Mouse (Mus musculus) layer of hippocampus, adult 9-10 months (tissue): ENCODE data around the gene Gm9970.

ENCODE experiments used
- DNase-seq: peaks from one replicate; pipeline ENCODE4 v3.0.0; 2022; ENCODE audit warnings: low spot score

The Gm9970 gene

DNA sequence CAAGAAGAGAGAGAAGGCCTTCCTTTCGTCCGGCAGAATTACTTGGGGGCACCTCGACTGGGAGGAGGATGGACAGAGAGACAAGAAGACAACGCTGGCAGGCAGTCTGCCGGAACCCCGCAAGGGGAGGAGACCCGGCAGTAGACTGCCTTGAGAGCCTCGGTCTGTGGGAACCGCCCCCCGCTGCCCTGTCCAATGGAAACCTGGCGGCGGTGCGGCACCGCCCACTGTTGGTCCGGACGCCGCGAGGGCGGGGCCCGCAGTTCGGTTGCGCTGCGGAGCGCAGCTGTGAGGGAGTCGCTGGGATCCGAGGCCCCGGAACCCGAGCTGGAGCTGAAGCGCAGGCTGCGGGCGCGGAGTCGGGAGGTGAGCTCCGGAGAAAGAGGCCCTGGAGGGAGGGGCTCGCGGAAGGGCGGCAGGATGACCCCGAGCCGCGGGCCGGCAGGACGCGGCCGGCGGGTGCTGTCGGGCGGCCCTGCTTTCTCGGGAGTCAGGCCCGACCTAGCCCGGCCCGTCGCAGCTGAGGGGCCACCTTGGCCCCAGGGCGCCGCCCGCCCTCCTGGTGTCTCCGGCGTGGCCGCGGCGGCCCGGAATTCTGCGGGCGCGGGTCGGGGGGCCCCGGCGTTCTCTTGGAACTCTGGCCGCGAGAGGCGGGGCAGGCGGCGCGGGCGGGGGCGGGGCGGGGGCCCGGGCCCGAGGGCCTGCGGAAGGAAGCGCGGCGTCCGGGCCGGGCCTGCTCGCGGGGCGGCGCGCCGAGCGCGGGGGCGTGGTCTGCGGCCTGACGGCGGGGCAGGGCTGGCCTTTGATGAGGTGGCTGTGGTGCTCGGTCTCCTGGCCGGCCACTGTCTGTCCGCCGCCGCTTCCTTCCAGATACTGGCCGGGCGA is at the start of gene Gm9970, which contains the start of gene Nrbp1:
Gene Gm9970 (minus strand): TSS at position 596 of the 885 bp plus-strand sequence.
Gene Nrbp1 (plus strand): TSS at position 228 of the 885 bp plus-strand sequence.
- peak; percentile 83 for DNase-seq

DNA sequence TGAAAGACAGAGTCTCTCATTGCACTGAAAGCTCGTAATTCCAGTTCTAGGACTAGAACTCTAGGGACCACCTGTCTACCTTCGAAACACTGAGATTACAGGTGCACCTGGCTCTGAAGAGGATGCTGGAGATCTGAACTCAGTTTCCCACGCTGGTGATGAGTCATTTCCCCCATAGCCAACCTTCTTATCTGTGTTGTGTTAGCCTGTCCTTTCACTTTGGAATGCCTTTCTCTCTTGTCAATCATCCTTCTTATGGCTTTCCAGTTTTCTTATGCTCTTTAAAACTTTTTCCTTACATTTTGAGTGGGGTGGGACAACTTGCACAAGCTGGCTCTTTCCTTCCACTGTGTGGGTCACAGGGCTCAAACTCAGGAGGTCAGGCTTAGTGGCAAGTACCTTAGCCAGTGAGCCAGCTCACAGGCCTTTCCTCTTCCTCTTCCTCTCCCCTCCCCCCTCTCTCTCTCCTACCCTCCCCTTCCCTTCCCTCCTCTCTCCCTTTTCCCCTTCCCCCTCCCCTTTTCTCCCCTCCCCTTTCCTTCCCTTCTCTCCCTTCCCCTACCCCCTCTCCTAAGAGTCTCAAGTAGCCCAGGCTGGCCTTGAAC is 48.7 kb upstream of the Gm9970 start:
- DNase-seq: no peak

DNA sequence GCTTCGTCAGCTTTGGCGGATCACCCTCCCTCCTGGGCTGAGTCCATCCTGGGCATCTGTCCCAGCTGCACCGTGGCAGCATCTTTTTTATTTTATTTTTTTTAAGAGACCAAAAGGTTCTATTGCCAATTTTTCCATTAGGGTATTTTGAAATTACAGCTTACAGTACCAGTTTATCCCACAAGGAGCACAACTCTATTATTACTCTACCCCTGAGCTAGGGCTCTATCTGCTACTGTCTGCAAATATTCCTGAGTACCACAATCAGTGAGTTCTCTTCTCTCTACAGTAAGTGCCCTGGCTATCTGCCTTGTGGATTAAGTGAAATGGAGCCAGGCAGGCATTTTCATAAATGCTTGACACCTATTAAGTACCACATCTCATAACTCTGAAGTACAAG is 47.6 kb upstream of the Gm9970 start:
- no peak for DNase-seq

DNA sequence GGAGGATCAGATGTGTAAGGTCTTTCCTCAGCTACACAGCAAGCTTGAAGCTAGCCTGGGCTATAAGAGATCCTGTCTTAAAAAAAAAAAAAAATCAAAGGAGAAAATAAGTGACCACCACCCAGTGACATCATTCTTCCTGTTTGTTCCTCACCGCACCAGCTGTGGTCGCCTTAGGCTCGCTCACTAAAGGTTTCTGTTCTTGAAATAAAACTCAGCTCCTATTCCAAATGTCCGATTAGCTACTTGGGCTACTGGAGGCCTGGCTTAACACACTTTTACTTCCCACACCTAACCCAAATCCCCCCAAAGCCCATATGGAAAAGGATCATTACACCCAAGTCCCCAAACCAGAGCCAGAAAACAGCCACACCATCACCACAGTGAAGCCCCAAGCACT is 47.2 kb upstream of the Gm9970 start:
- DNase-seq: no peak

DNA sequence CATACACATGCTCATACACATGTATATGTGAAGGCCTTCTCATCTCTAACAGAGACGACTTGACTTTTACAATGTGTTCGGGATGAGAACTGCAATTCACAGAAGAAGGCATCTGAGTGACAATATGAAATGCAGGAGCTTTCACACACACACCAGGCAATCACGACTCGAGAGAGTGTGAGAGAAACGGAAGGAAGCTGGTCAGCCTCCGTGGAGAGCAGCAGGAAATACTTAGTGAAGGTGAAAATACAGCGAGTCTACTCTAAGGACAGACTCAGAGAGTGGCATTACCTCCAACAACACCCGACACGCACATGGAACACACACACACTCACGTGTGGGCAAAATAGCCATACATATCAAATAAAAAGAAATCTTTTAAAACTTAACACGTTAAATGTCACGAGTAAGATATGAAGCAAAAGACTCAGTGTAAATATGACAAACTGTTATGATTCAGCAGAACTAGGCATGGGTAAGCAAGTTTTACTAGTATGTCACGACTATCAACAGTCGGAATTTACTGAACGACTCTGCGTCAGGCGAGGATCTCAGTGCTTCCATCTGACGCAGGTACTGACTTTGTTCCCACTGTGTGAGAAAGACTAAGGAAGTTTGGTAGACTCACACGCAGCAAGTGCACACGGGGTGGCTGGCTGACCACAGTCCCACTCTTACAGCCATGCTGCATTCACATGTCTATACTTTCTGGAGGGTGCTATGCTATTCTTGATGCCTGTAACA is 38.4 kb upstream of the Gm9970 start:
- DNase-seq: no peak

DNA sequence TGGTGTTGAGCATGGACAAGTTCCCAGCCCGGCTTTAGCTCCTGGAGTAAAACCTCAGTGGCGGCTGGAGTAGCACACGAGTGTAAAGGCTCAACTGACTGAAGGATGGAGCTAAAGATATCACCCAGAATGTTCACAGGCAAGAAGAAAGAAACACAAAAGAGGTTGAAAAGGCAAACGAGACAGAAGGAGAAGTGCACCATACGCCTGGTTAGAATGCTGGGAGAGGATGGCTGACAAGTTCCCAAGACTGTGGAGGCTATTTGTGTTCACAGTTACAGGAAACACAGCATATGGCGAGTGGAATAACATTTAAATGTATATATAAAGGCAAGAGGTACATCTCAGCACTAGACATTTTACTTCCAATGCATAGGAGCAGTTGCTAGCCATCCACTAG is 32.0 kb upstream of the Gm9970 start:
- DNase-seq: no peak

DNA sequence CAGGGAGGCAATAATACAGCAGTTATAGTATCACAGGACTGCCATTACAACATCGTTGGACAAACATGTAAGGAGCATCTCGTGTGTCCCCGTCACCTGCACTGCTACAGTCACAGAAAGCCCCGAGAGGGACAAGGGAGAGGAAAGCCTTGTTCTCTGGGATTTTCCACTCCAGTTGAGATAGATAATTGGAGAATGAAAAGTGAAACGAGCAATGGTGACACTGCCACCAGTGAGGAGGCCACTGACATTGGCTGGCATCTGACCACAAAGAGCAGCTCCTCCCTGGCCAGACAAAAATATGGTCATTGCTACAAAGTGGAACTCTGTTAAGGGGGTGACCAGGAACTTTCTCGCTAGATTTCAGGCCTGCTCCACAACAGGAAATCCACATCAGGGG is 26.7 kb upstream of the Gm9970 start:
- DNase-seq: no peak

DNA sequence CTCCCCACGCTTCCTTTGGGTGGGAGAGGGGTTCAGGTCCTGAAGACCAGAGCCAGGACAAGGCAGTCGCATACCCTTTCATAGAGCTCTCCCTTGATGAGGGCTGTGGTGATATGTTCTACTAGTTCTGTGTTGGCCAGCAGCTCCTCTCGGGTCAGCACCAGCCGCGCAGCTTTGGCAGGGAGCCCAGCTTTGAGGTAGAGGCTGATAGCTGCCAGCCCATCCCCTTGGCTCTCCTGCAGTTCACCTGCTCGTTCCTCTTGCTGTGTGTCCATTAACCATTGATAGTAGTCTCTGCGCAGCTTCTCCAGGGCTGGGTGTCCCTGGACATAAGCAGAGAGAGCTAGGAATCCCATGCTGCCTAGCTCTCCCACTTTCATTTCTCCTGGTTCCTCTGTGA is 25.1 kb upstream of the Gm9970 start:
- no peak for DNase-seq

DNA sequence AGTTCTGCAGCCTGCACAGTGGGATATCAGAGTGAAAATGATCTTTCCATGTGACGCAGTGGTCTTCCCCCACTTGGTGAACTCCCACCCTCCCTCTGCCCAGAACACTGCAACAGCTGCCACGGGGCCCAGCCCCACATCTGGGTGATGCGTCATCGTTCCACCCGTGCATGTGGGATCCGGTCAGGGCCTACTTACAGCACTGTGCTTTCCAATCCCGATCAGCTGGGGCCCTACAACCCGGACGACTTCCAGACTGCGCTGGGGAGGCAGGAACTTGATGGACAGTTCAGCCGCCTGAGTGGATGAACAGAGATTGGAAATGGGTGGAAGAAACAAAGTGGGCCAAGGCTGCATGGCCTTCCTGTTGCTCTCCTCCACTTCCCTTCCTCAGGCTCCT is 16.6 kb upstream of the Gm9970 start:
- DNase-seq: no peak

DNA sequence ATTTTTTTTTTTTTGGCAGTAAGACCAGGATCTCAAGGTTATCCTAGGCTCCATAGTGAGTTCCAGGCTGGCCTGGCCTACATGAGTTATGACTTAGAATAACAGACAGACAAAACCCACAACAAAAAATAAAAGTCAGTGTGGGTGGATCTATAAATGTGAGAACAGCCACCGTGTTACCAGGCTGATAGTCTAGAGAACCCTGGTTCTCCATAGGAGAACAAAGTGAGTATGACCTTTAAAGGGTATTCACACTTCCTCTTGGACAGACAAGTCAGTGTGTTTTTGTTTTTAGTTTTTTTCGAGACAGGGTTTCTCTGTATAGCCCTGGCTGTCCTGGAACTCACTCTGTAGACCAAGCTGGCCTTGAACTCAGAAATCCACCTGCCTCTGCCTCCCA is 14.9 kb upstream of the Gm9970 start:
- no peak for DNase-seq

DNA sequence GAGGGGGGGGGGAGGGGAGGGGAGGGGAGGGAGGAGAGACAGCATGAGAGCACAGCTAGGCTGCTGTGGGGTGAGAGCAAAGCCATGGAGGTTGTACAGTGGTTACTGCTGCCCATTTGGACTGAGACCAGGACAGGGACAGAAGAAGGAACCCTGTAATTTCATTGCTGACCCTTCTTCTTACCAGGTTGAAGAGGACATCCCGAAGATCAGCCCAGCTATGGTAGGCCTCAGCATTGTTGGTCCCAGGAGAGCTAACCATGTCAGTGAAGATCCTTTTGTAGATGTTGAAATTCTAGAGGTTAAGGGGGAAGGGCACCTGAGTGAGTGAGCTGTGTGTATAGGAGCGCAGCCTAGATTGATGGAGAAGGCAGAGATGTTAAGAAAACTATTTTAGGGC is 14.3 kb upstream of the Gm9970 start:
- DNase-seq: no peak

DNA sequence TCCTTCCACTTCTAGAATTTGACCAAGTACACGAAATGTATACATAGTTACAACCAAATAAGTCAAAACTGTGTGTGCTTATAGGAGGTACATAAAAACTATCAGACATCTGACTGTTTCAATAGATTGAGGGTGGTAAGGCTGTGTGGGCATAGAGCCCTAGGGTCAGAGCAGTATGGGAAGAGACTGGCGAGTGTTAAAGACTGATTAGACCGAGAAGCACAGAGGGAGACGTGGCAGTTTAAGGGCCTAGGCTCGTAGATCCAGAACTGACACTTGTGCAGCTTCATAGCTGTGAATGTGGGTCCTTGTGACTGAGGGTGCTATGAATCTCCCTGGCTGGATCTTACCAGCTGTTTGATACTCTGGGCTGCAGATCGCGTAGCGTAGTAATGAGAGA is 13.9 kb upstream of the Gm9970 start:
- DNase-seq: no peak

DNA sequence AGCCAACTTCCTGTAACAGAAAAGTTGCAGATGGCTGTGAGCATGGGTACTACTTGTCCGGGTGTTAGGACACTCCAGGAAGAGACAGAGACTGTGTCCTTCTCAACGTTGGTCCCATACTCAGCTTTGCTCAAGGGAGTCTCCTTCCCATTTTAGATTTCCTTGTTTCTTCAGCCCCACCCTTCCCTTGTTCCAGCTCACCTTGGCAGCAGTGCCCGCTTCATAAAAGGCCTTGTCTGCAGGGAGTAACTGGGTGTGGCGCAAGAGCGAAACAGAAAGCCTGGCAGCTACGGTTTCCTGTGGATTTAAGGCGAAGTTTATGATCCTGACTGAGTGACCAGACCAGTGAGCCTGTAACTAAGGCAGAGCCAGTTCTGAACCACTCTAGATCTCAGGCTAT is 13.4 kb upstream of the Gm9970 start:
- DNase-seq: no peak

DNA sequence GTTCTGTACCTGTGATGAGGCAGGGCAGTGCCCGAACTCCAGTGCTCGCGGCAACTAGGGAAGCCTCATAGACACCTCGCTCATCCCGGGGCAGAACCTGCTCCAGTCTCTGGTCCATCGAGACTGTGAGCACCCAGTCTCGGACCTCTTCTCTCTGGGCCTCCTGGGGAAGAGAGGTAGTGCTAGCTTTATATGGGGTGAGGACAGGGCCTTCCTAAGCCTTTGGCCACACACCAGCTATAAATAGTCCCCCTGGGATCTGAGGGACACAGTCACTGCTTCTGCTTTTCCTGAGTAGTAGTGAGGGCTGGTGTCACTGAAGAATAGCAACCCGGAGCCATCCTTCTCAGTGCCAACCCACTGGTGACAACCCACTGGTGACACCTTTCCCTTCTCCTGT is 12.8 kb upstream of the Gm9970 start:
- no peak for DNase-seq

DNA sequence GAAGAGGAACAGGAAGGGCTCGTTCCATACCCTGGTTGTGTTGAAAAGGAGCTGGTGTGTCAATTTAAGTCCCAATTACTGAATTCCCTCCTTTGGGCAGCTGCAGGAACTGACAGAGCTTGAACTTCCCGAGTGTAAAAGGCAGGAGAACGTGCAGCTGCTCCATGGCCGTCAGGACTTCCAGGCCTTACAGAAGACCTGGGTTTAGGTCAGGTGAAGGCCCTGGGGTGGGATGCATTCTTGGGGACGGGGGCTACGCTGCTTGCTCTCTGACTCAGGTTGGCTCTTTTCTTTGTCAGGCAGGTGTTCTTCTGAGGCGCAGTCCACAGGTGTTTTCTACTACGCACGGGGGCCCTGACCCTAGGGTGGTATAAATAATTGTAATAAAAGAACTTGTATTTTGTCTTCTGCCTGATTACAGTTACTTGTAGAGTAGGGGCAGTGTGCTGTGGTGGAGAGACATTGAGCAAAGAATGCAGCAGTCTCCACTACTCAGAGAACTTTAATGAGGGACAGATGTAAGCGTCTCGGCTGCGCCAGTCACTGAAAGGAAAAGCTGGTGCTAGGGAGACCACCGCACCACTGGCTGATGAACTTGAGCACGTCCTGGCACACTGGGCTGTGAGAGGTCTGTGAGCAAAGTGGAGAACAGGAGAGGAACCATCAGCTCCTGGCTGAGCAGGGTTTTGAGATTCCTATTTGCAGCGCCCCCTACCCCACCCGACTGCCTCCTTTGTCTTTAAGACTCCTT is 11.9 kb upstream of the Gm9970 start:
- no peak for DNase-seq

DNA sequence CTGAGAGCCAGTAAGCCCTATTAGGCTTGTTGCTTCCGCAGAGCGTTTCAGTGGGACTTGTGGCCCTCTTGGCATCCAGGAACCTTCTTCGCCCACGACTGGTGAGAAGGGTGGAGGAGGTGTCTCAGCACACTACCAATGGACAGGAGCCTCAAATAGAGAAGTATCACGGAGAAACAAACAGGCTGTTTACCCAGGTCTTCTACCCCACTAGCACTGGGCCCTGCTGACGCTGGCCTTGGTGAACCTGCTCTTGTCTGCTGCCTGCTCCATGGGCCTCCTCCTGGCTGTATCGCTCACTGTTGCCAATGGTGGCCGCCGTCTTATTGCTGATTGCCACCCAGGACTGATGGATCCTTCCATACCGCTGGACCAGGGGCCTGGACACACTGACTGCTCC is 11.1 kb upstream of the Gm9970 start:
- DNase-seq: no peak

DNA sequence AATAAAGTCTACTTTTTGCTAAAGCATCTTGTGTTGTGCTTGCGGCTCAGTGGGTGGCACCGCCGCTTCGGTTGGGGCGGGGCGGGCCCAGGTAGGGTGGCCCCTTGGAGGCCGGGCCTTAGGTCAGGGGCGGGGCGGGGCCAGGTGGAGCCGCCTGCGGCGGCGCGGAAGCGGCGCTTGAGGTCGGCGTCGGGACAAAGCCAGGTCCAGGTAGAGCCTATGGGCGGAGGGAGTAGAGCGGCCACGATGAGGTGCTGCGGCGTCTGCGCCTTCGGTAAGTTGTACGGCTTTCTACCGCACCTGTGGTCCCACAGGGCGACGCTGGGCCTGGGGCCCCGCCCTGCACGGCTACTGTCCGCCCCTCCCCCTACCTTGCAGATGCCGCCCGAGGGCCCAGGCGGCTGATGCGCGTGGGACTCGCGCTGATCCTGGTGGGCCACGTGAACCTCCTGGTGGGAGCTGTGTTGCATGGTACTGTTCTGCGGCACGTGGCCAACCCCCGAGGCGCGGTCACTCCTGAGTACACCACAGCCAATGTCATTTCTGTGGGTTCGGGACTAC is 10.6 kb upstream of the Gm9970 start, which contains the start of gene Krtcap3:
Gene Krtcap3 (plus strand): TSS at position 151 of the 561 bp plus-strand sequence.
- no peak for DNase-seq

DNA sequence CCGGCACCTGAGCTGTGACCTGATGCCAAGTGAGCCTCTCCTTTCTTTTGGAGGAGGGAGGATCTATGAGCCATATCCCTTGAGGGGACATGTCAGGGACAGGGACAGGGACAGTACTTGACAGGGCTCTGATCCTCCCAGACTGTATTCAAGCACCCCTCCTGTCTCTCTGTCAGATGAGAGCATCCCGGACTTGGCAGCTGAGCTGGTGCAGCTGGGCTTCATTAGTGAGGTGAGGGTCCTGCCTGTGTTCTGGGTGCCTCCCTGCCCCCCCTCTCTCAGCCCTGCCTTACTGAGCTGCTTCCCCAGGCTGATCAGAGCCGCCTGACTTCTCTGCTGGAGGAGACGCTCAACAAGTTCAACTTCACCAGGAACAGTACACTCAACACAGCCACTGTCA is 9.7 kb upstream of the Gm9970 start:
- DNase-seq: no peak

DNA sequence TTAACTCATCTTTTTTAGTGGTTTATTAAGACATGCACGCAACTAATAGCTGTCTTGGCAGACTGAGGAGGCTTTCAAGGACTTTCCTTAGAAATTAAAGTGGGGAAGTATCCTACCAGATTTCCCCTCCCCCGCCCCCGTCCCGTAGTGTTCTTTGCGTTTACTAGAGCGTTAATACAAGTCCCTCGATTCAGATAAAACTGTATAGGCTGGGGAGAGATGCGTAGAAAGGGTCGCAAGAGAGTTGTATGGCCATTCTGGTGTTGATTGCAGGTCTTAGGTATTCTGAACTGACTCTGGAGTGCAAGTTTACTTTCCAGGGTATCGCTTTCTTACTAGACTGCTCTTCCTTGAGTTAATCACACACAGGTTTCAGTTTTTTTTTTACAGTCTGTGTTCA is 1.2 kb upstream of the Gm9970 start:
- no peak for DNase-seq

DNA sequence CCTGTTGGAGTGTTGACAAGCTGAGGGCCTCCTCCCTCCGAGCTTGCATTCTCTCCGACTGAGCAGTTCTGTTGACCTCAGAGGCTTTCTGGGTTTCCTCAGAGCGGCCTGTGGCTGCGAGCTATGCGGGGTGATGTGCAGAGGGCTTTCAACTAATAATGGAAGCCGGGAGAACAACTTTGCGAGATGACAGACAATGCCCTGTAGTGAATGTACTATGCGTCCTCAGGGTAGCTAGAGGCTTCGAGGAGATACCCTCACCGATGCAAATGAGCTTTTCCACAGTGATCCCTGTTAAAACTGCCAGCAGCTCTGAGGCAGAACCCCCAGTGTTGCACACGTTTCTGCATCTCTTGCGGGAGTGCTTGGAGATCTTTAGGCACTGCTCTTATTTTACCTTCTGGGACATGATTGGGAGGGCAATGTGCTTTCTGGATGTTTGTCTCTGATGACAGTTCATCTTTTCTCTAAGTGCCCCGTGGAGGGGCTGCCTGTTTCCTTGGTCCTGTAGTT is 546 bp upstream of the Gm9970 start:
- no peak for DNase-seq

DNA sequence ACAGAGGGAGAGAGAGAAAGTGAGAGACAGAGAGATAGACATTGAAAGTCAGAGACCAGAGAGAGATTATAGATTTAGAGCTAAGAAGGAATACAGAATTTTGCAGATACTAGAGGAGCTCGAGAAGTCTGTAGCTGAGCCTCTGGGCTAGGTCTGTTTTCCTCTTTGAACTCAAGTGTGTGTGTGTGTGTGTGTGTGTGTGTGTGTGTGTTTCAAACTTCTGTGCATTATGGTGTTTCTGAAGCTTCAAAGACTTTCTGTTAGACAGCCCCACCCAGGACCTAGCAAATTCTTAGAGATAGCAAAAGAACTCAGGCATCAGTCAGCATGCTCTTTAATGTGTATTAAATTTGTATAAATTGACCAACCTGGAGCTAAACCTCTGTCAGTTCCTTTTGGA is 14.4 kb downstream of the Gm9970 start:
- no peak for DNase-seq

DNA sequence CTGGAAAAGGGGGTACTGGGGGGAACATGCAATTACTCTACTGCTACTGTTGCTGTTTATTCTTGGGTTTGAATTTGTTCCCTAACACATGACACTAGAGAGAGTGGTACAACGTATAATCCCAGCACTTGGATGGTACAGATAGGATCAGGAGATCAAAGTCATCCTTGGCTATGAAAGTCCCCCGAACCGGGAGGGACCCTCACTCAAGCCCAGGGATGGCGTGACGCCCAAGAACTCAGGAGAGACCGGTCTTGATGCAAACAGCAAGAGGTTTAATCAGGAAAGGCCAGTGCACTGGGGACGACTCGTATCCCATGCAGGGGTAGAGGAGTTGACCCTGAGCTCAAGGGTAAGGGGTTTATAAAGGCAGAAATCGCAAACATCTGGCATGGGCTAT is 18.3 kb downstream of the Gm9970 start:
- DNase-seq: no peak
